Mouse (Mus musculus): Measurements from ENCODE around the gene Cenpv. TPM values are rescaled to one million over a fixed set of nuclear protein-coding genes. Genes with fewer than 3 reads are reported as not detected.
A peak's percentile ranks its signal among the peaks of the same experiment; 100 is the strongest.

Gene Cenpv
- 10 to 100 TPM; 19.5 to 25.5 TPM for total RNA-seq (2021)
- long read RNA-seq, experiment 1, transcript Cenpv-201 (5 exons, 1,032 nt), result major isoform, 18 of 20 reads
- long read RNA-seq, experiment 1, partial matches to known transcripts, result 0 of 20 reads
- long read RNA-seq, experiment 1, other reads (novel, unspliced or antisense), result 2 of 20 reads
- long read RNA-seq, experiment 2, transcript Cenpv-201 (5 exons, 1,032 nt), result major isoform, 12 of 13 reads
- long read RNA-seq, experiment 2, partial matches to known transcripts, result 0 of 13 reads
- long read RNA-seq, experiment 2, other reads (novel, unspliced or antisense), result 1 of 13 reads

DNA sequence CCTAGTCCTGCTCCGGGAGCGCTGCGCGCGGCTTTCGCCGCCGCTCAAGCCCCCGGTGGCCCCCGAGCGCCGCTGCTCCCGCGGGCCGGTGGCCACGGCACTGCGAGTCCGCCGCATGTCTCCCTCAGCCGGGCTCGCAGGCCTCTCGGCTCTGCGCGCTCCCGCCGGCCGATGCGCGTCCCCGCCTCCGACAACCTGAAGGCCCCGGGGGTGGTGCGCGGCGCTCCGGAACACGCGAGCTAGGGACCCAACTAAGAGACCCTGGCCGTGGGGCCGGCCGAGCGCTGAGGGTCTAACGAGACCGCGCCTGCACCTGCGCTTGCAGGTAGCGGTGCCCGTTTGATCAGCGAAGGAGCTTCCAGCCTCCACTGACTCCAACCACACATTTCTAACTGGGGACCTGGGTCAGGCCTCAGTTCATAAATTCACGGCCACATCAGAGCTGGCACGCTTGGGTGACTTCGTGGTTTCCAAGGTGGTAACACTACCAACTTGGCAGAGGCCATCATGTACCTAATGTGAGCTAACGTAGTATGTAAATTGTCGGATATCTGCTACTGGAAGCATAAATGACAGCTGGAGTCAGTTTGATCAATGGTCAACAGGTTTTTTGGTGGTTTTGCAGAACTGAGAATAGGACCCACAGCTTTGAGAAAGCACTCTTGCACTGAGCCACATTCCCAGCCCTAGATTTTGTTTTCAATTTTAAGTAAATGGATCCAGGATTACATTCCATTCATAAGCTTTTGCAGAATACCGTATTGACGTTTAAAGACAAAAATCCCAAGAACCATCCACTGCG, at the start of gene Cenpv:
TSS of gene Cenpv (minus strand) at position 173 of the 802 bp plus-strand sequence.
- peak; percentile 78 to 81 for DNase-seq

- DNase-seq, result no peak
These were observed 48.0 kb upstream of the Cenpv start for GRCm38 (mm10) chr11:62587034-62587433.

DNA sequence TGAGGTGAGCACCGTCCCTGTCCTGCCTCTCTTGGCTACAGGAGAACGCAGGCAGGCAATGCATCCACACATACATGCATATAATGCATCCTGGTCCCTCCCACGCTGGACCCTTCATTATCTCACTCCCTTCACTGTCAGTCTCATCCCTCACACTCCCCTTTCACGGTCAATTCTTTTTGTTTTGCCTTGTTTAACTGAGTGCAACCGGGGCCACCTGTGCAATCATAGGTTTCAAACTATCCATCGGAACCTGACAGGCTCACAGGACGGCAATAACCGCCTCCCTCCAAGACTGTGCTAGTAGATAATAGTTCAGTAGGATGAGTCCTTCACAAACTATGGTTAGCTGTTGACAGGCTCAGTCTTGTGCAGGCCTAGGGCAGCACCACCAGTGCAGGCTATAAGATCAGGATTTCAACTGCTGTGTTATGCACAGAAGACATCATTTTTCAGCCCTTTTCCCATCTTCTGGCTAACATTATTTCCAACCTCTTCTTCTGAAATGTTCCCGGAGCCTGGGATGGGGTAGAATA, 45.7 kb upstream of the Cenpv start:
- no peak for DNase-seq

- peak in 1 of 2 experiments; percentile 23 for DNase-seq
These were observed 44.0 kb upstream of the Cenpv start for GRCm38 (mm10) chr11:62583031-62583430.

DNA sequence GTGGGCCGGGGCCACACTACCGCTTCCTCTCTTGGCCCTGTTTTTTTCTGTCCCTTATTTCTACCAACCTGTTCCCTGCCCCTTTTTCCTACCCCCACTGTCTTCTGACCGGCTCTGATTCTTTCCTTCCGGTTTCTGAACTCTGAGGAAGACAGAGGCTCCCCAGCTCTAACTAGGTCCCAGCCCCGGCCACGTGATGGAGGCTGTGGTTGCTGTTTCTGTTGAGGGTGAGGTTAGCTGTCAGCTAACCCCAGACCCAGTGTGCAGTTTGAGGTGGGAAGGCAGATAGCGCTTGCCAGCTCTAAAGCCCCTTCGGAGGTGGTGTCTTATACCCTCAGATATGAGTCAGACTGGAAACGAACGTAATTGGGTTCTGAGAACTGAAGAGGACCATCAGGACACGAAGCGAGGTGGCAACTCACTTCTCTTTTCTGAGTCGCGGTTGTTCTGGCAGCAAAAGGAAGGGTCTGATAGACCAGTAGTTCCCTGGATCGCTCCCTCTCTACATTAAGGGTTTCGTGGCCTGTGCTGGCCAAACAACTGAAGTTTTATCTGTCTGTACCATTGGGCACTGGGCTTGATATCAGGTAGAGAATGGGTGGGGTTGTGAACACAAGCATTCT, 37.6 kb upstream of the Cenpv start:
- DNase-seq, result peak; percentile 49 to 71

- DNase-seq, result peak; percentile 47 to 66
These were observed 36.8 kb upstream of the Cenpv start for GRCm38 (mm10) chr11:62575659-62576438.

- DNase-seq, result peak; percentile 88 to 96
These were observed 36.2 kb upstream of the Cenpv start for GRCm38 (mm10) chr11:62575297-62575658.

DNA sequence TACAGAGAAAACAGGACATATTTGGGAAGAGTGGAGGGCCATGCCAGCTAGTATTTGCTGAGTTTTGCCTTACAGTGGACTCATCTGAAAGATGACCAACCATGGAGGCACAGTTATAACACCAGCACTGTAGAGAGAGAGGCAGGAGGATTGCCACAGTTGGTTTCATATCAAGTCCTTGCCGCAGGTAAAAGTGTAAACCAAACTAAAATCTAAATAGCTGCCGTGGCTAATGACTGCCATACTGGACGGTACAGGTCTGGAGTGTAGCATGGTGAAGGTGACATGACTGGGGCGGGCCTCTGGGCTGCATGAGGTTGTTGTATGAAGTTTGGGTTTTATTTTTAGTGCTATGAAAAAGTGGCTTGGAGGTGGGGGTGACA, 35.6 kb upstream of the Cenpv start:
- no peak for DNase-seq

GRCm38 (mm10) chr11:62573959-62574702, 35.1 kb upstream of the Cenpv start, which contains the start of gene Trpv2:
Gene Trpv2, plus strand, starts transcription at chr11:62574486.
- DNase-seq, result no peak

DNA sequence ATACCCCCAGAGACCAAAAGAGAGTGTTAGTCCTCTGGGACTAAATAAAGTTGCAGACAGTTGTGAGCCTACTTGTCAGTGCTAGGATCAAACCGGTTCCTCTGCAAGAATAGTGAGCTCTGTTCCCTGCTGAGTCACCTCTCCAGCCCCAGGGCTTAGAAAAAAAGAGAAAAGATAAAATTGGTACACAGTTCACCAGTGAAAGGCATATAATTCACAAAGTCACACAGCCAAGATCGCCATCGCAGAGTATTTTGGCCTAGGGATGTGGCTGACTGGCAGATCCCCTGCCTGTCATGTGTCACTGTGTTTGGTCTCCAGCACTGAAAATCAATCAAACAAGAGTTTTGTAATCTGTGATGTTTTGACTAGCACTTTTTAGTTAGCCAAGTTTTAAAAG, 29.2 kb upstream of the Cenpv start:
- DNase-seq, result no peak

GRCm38 (mm10) chr11:62566211-62566610, 27.1 kb upstream of the Cenpv start:
- DNase-seq, result peak in 1 of 2 experiments; percentile 41

- DNase-seq, result no peak
These were observed 26.7 kb upstream of the Cenpv start for GRCm38 (mm10) chr11:62565747-62566146.

DNA sequence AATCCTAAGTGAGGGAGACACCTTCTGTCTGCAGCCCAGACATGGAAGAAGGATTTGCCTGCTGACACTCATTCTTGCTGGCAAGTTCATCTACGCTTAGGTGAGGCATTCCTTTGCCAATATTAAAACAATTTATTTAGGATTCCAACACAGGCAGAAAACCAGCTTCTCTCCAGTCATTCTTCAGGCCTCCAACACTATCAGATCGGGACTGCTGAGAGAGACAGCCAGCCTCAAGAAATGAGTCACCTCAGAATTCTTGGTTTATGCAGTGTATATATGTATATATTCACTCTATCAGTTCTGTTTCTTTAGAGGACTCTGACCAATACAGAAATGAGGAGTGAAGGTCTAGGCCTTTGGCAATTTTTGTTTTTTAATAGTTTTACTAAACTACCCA, 24.5 kb upstream of the Cenpv start:
- no peak for DNase-seq

DNA sequence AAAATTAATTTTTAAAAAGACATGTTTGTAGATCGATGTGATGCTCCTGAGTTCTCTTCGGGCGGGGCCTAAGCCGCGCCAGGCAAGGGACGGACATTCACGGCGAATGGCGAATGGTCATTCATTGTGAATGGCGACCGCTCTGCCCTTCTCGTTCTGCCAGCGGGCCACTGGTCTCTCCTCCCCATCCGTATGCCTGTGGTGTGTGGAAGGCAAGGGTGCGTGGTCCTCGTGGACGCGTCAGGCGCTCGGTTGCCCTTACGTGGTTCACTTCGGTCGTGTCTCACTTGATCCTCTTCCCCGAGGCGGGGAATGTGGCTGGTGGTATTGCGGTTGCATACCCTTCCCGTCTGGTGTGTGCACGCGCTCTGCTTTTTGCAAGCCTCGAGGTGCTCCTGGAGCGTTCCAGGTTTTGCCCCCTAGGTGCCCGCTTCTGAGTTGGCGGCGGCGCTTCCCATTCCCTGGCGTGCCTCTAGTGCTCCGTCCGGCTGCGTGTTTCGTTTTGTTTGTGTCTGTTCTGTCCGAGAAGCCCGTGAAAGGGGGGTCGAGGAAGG, 21.5 kb upstream of the Cenpv start:
- peak in 1 of 2 experiments; percentile 46 for DNase-seq

DNA sequence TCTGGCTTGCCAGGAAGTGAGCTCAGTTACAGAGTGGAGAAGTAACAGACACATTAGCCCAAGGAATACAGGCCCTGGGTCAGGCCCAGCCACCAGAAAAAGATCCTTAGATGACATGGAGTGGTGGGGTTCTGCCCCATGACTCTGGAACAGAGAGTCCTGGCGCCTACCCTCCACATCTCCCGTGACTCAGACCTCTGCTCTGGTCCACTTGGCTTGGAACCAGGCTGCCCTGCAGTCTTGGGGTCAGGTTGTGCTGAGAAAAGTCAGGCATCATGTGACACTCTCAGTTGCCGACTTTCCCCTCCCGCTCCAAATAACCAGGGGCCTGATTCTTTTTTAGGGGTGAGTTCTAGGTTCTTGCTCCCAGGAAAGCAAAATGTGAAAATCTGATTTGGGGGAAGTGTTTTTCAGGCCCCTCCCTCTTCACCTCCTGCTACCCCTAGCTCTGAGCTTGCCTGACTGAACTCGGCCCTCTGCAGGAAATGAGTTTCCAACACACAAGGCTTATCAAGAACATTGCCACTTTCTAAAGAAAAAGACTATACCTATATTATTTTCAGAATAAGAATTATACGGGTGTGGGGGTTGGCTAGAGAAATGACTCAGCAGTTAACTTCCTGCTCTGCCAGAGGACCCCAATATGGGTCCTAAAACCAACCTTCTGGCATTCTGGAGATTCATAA, 20.0 kb upstream of the Cenpv start:
- DNase-seq, result peak; percentile 81 to 87

- DNase-seq, result no peak
These were observed 19.1 kb upstream of the Cenpv start for GRCm38 (mm10) chr11:62558152-62558551.

DNA sequence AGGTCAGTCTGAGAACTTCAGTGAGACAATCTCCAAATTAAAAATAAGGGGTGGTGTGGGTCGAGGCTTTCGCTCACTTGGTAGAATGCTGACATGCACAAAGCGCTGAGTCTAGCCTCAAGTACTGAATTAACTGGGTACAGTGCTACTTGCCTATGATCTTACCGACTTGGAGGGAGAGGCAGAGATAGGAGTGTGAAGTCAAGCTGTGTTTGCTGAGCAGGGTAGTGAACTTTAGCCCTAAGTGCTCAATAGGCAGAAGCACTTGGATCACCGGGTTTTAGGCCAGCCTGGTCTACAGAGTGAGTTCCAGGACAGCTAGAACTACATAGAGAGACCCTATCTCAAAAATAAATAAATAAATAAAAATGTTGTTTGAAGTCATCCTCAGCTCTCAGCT, 18.1 kb upstream of the Cenpv start:
- DNase-seq, result no peak

GRCm38 (mm10) chr11:62555896-62556412, 16.9 kb upstream of the Cenpv start:
- DNase-seq, result peak; percentile 39 to 43

DNA sequence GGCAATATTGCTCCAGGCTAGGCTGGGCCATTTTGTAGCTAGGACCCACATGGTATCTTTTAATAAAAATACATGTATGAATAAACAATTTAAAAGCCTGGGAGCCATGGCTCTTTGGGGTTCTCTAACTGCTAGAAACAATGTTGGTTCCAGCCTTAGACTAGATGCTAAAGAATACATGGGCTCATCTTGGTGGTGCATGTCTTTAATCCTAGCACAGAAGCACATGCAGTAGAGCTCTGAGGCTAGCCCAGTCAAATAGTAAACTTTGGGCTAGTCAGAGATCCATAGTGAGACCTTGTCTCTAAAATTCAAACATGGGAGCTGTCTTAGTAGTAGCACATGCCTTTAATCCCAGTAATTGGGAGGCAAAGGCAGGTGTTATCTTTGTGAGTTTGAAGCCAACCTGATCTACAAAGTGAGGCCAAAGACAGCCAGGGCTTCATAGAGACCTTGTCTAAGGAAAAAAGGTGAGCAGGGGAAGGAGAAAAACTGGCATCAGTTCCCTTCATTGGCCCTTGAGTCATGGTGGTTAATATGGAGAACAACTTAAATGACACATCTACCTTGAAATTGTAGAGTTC, 16.0 kb upstream of the Cenpv start:
- DNase-seq, result no peak
